Mouse (Mus musculus): ENCODE measurements at regions not wholly inside any gene's neighbourhood (a gene's known extent, or its start where the extent isn't known, plus 50 kb on each side); places are given as distances from the start of the nearest gene placed in this dataset.

GRCm38 (mm10) chr3:136432072-136432471 lies 106.2 kb upstream of the Bank1 start:
- TF ChIP-seq CHD2 (IDR thresholded peaks at IDR 0.05; ENCODE audit: low read depth, low read length) (no peak), ZNF384 (IDR thresholded peaks at IDR 0.05; ENCODE audit: low read depth, low read length) (no peak), HCFC1 (IDR thresholded peaks at IDR 0.05; ENCODE audit: borderline replicate concordance, insufficient read depth, low read length) (no peak), ZC3H11A (IDR thresholded peaks at IDR 0.05; ENCODE audit: borderline replicate concordance, low read depth, low read length) (no peak), MAFK (IDR thresholded peaks at IDR 0.05; ENCODE audit: insufficient read depth, low read depth, low read length) (no peak)

Data from ES-E14 (cell line).